Mouse (Mus musculus): ENCODE data around the gene Elmo2. TPM values are rescaled to one million over a fixed set of nuclear protein-coding genes. Genes with fewer than 3 reads are reported as not detected.

Gene Elmo2
- total and polyA plus RNA-seq, 3 experiments = 9.0 to 11.7 (median 10.1) TPM

GRCm38 (mm10) chr2:165239533-165240144 is 86.6 kb downstream of the Elmo2 start:
- no peak for TF ChIP-seq USF1 (IDR thresholded peaks at IDR 0.05; ENCODE audit: low read depth, low read length)
- no peak for TF ChIP-seq ZMIZ1 (IDR thresholded peaks at IDR 0.05; ENCODE audit: low read depth, low read length)
- no peak for TF ChIP-seq ZC3H11A (IDR thresholded peaks at IDR 0.05; ENCODE audit: low read depth, low read length)
- no peak for TF ChIP-seq KAT2A (IDR thresholded peaks at IDR 0.05; ENCODE audit: insufficient replicate concordance, low read length)
- no peak for TF ChIP-seq SMC3 (IDR thresholded peaks at IDR 0.05; ENCODE audit: low read depth, low read length)
- no peak for TF ChIP-seq CTCF (conservative IDR thresholded peaks at IDR 0.05 in 1 of 2, IDR thresholded peaks at IDR 0.05 in 1 of 2; ENCODE audit: low read depth in 2 of 2, low read length in 2 of 2)
- TF ChIP-seq E2F4 (IDR thresholded peaks at IDR 0.05; ENCODE audit: insufficient replicate concordance, low read depth, low read length) = no peak
- no peak for TF ChIP-seq ELF1 (IDR thresholded peaks at IDR 0.05; ENCODE audit: low read depth, low read length)
- TF ChIP-seq ZKSCAN1 (IDR thresholded peaks at IDR 0.05; ENCODE audit: borderline replicate concordance, low read depth, low read length) = no peak
- peak; percentile 51; the same call in 1 of the 2 replicates for TF ChIP-seq MAZ (IDR thresholded peaks at IDR 0.05; ENCODE audit: low read depth, low read length)
- TF ChIP-seq PAX5 (IDR thresholded peaks at IDR 0.05; ENCODE audit: low read length) = no peak
- TF ChIP-seq ETS1 (conservative IDR thresholded peaks at IDR 0.05; ENCODE audit: low read depth, low read length) = peak; percentile 38; the same call in 1 of the 2 replicates
- TF ChIP-seq IRF4 (IDR thresholded peaks at IDR 0.05; ENCODE audit: low read depth, low read length) = peak; percentile 58; the same call in 1 of the 2 replicates
- no peak for TF ChIP-seq ZNF384 (IDR thresholded peaks at IDR 0.05; ENCODE audit: low read depth, low read length)
- peak; percentile 57; the same call in 1 of the 2 replicates for TF ChIP-seq MXI1 (IDR thresholded peaks at IDR 0.05; ENCODE audit: low read depth, low read length)
- TF ChIP-seq JUN (IDR thresholded peaks at IDR 0.05; ENCODE audit: insufficient read depth, low read depth, low read length) = no peak
- TF ChIP-seq NELFE (IDR thresholded peaks at IDR 0.05; ENCODE audit: low read depth, low read length) = no peak
- TF ChIP-seq RAD21 (IDR thresholded peaks at IDR 0.05; ENCODE audit: low read depth, low read length) = no peak
- TF ChIP-seq USF2 (conservative IDR thresholded peaks at IDR 0.05; ENCODE audit: low read depth, low read length) = no peak
- no peak; the same call in none of the 2 replicates for TF ChIP-seq CHD2 (IDR thresholded peaks at IDR 0.05; ENCODE audit: low read length)
- TF ChIP-seq CHD1 (IDR thresholded peaks at IDR 0.05; ENCODE audit: low read depth, low read length) = no peak
- 0 out of 2 replicates have a peak, but pooled peaks have one; percentile 25 for TF ChIP-seq MAFK (IDR thresholded peaks at IDR 0.05; ENCODE audit: insufficient replicate concordance, low read length)
- peak; percentile 71 for TF ChIP-seq SIN3A (IDR thresholded peaks at IDR 0.05; ENCODE audit: low read length)
- TF ChIP-seq TBP (conservative IDR thresholded peaks at IDR 0.05; ENCODE audit: low read depth, low read length) = no peak
- no peak for TF ChIP-seq NRF1 (IDR thresholded peaks at IDR 0.05; ENCODE audit: low read depth, low read length)
- no peak for TF ChIP-seq JUND (conservative IDR thresholded peaks at IDR 0.05; ENCODE audit: low read depth, low read length)
- no peak for TF ChIP-seq MAX (IDR thresholded peaks at IDR 0.05; ENCODE audit: low read length)
- TF ChIP-seq BHLHE40 (IDR thresholded peaks at IDR 0.05; ENCODE audit: low read depth, low read length) = peak; percentile 50
- TF ChIP-seq POLR2AphosphoS2 (IDR thresholded peaks at IDR 0.05; ENCODE audit: low read depth, low read length) = no peak
- TF ChIP-seq HCFC1 (IDR thresholded peaks at IDR 0.05; ENCODE audit: low read depth, low read length) = no peak
- peak; percentile 93 for TF ChIP-seq TCF12 (IDR thresholded peaks at IDR 0.05; ENCODE audit: low read depth, low read length)
- no peak for TF ChIP-seq MYC (IDR thresholded peaks at IDR 0.05; ENCODE audit: low read depth, low read length)
- TF ChIP-seq MEF2A (IDR thresholded peaks at IDR 0.05; ENCODE audit: borderline replicate concordance, low read depth, low read length) = peak; percentile 71
- TF ChIP-seq GABPA (IDR thresholded peaks at IDR 0.05; ENCODE audit: insufficient replicate concordance, low read depth, low read length) = no peak
- TF ChIP-seq UBTF (IDR thresholded peaks at IDR 0.05; ENCODE audit: low read depth, low read length) = no peak
- no peak for TF ChIP-seq POLR2A (IDR thresholded peaks at IDR 0.05; ENCODE audit: low read depth, low read length)
- peak; percentile 80 for TF ChIP-seq EP300 (IDR thresholded peaks at IDR 0.05; ENCODE audit: low read length)
- peak; percentile 72; the same call in 1 of the 2 replicates for TF ChIP-seq RCOR1 (conservative IDR thresholded peaks at IDR 0.05; ENCODE audit: low read depth, low read length)

More at GRCm38 (mm10) chr2:165239533-165240144, 86.6 kb downstream of the Elmo2 start:
- peak overlapping the region; percentile 12; the same call in 1 of the 2 replicates for H3K4me2 ChIP-seq (ENCODE audit: insufficient read depth, low read depth, poor library complexity, severe bottlenecking)
- H3K9ac ChIP-seq (ENCODE audit: insufficient read depth, low read depth) = no peak overlapping the region
- no peaks in the 10 kb centered on the region for H3K36me3 ChIP-seq (replicated peaks in 1 of 2; ENCODE audit: control insufficient read depth in 1 of 2, insufficient read depth in 1 of 2, low read length in 1 of 2)
- H3K4me3 ChIP-seq (replicated peaks in 1 of 3; ENCODE audit: low read depth in 2 of 3, low read length in 2 of 3, poor library complexity in 1 of 3) = no peak overlapping the region
- dilution Hi-C loops (cut with MboI; ENCODE audit: extremely low pct_ligation_motif_present, extremely low pct_unique_long_range_greater_than_20kb, low sequenced_read_pairs) (no loop called here), in situ Hi-C loops (cut with MboI; ENCODE audit: low pct_ligation_motif_present, low pct_unique_long_range_greater_than_20kb, low sequenced_read_pairs) (no loop called here)
- no peaks in the 10 kb centered on the region for H3K79me2 ChIP-seq (replicated peaks; ENCODE audit: control insufficient read depth, extremely low read depth, insufficient read depth, poor library complexity, severe bottlenecking)
- peaks cover 4% of the 10 kb centered on the region for H3K9me3 ChIP-seq (replicated peaks; ENCODE audit: low read length)
- peaks cover 22 to 29% of the 10 kb centered on the region in 2 experiments for H3K4me1 ChIP-seq (ENCODE audit: control insufficient read depth in 1 of 2, insufficient read depth in 2 of 2)
- no peak overlapping the region for H3K27ac ChIP-seq (ENCODE audit: insufficient read depth, low read depth)
- H3K27me3 ChIP-seq (replicated peaks) = peaks cover 93% of the 10 kb centered on the region
- DNase-seq (ENCODE audit: extremely low read depth) = peak; percentile 9
